Mouse (Mus musculus) MEL-GATA-1-ER (cell line): ENCODE data around the gene Prf1.
A peak's percentile ranks its signal among the peaks of the same experiment; 100 is the strongest.

Experiments used
- DNase-seq: peaks from one replicate; pipeline ENCODE4 v3.0.0-alpha.2; 2012; ENCODE audit warnings: low read depth; ENCODE audit errors: extremely low read depth

Prf1 gene

GRCm38 (mm10) chr10:61297477-61297876, at the start of gene Prf1:
Prf1 (plus strand) TSS chr10:61297833.
- no peak for DNase-seq

- DNase-seq = no peak
Measured at GRCm38 (mm10) chr10:61248596-61249114, 49.0 kb upstream of the Prf1 start.

GRCm38 (mm10) chr10:61249951-61250350, 47.7 kb upstream of the Prf1 start:
- DNase-seq = no peak

GRCm38 (mm10) chr10:61254761-61255160, 42.9 kb upstream of the Prf1 start:
- no peak for DNase-seq

- DNase-seq = no peak
Measured at GRCm38 (mm10) chr10:61255190-61255589, 42.4 kb upstream of the Prf1 start.

- DNase-seq = no peak
Measured at GRCm38 (mm10) chr10:61256665-61257064, 41.0 kb upstream of the Prf1 start.

GRCm38 (mm10) chr10:61258131-61258530, 39.5 kb upstream of the Prf1 start:
- no peak for DNase-seq

GRCm38 (mm10) chr10:61261229-61262156, 36.1 kb upstream of the Prf1 start:
- no peak for DNase-seq

- DNase-seq = no peak
Measured at GRCm38 (mm10) chr10:61263606-61264005, 34.0 kb upstream of the Prf1 start.

GRCm38 (mm10) chr10:61267378-61267777, 30.3 kb upstream of the Prf1 start:
- DNase-seq = no peak

GRCm38 (mm10) chr10:61272089-61272626, 25.5 kb upstream of the Prf1 start:
- DNase-seq = no peak

- no peak for DNase-seq
Measured at GRCm38 (mm10) chr10:61272631-61273030, 25.0 kb upstream of the Prf1 start.

- DNase-seq = no peak
Measured at GRCm38 (mm10) chr10:61273081-61273843, 24.4 kb upstream of the Prf1 start, which contains the start of gene Adamts14. Adamts14 (minus strand) TSS chr10:61273438.

- no peak for DNase-seq
Measured at GRCm38 (mm10) chr10:61273844-61274215, 23.8 kb upstream of the Prf1 start.

- no peak for DNase-seq
Measured at GRCm38 (mm10) chr10:61274532-61274931, 23.1 kb upstream of the Prf1 start.

- DNase-seq = peak; percentile 43
Measured at GRCm38 (mm10) chr10:61275669-61276110, 21.9 kb upstream of the Prf1 start.

- DNase-seq = no peak
Measured at GRCm38 (mm10) chr10:61277051-61277450, 20.6 kb upstream of the Prf1 start.

GRCm38 (mm10) chr10:61277918-61278674, 19.5 kb upstream of the Prf1 start:
- DNase-seq = no peak

- no peak for DNase-seq
Measured at GRCm38 (mm10) chr10:61281115-61281514, 16.5 kb upstream of the Prf1 start.

- no peak for DNase-seq
Measured at GRCm38 (mm10) chr10:61284309-61284708, 13.3 kb upstream of the Prf1 start.

GRCm38 (mm10) chr10:61285271-61285670, 12.4 kb upstream of the Prf1 start:
- no peak for DNase-seq
